Mouse (Mus musculus) urinary bladder, postnatal 10 days (tissue): ENCODE measurements around the gene Tulp3.
"Not testable (repeated sequence)": the region's sequence is repeated elsewhere in the genome, so short reads cannot be mapped to it uniquely, and the experiment has no call there.

Experiments used
- DNase-seq: peaks from one replicate; pipeline ENCODE4 v3.0.0; 2022; ENCODE audit warnings: low spot score

Tulp3 gene

DNA sequence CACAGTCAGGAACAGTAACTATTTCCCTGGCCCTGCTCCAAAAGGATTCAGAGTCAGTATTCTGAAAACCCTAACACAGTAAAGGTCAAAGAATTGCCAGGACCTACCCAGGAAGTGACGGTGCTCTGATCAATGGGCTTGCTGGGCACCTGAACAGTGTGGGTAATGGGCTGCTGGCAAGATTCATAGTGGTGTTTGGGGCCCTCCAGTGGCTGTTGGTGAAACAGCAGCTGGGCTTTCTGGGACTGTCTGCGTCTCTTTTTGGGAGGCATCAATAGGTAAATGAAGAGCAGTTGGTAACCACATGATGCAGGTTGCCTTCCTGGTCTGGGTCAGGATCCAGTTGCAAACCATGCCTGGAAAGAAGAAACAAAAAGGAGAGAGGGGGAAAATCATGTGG lies 3.3 kb upstream of the Tulp3 start:
- DNase-seq: no peak

DNA sequence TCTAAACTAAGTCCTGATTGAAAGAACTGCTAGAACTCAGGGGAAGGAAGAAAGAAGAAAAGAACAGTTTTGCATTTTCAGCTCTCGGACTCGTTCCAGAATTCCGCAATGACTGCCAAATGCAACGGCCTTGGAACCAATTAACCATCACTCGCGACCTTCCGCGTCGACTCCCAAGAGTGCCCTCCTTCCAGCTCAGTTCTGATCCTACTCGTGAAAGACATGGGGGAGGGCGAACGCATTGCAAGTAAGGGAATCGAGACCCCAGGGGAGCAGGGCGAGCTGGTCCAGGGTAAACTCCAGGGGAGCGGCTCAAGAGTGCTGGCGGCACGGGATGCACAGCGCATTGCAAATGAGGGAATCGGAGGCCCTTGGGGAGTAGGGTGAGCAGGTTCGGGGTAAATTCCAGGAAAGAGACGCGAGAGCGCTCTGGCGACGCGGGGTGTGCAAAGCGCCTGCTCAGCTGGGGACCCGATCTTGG lies 410 bp downstream of the Tulp3 start:
- DNase-seq: no peak

DNA sequence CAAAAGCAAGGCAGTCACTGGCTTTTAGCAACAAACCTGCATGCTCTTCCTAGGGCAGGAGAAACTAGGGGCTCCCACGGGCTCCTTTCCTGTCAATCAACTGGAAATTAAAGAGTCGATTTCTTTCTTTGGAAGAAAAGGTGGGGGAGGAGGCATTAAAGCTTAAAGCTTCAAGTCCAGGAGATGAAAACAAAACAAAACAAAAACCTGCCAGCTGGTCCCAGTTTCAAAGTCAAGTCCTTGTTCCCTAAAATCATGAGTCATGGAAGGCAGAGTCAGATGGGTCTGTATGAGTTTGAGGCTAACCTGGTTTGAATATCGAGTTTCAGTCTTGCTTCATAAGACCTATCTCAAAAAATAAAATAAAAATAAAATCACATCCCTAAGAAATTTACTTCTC lies 1.5 kb downstream of the Tulp3 start:
- no peak for DNase-seq

DNA sequence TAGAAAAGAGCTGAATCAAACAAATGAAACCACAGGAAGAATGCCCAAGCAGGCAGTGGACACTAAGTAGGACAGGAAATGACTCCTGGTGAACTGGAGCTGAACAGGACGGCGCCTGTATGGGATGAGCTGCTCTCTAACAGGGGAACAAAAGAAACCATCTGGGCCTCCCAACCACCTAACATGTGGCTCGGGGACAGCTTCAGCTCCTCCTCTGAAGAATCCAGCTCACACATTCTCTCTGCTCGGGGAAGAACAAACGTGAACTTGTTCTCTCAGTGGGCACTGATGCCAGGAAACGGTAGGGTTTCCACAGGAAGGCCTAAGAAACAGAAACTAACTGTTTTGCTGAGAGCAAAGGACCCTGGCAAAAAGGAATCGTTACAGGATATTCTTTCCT lies 5.9 kb downstream of the Tulp3 start:
- no peak for DNase-seq

DNA sequence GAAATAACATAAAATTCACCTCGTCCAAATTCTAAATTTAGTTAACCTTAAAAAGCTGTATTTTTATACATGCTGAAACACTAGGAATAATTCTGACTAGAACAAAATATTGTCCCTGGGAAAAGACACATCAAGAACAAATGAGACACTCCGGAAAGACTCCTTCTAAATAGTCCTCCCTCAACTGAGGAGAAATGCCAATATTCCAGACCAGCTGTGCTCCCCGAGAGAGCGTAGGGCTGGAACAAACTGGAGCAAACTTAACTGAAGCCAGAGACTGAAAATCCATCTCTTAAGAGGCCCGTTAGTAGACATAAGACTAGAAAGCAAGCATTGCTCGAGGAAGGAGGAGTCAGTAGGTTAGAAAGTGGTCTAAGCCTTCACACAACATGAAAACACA lies 8.9 kb downstream of the Tulp3 start:
- DNase-seq: no peak

DNA sequence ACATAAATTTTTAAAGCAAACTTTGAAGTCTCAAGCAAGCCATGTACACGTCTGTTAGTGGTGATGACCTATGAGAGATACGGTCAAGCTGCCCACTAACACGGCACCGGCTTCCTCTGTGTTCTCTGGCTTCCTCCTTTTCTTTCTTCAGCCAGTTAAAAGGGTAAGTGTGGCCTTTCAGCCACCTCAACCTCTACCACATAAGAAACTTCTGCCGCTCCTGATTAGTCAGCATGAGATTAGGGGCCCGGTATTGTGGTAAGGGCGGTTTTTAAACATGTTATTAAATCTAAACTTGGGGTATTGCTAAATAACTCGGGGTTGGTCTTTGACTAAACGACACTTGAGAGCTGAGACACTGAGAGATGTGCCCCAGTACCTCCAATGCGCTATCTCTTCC lies 10.0 kb downstream of the Tulp3 start:
- no peak for DNase-seq

DNA sequence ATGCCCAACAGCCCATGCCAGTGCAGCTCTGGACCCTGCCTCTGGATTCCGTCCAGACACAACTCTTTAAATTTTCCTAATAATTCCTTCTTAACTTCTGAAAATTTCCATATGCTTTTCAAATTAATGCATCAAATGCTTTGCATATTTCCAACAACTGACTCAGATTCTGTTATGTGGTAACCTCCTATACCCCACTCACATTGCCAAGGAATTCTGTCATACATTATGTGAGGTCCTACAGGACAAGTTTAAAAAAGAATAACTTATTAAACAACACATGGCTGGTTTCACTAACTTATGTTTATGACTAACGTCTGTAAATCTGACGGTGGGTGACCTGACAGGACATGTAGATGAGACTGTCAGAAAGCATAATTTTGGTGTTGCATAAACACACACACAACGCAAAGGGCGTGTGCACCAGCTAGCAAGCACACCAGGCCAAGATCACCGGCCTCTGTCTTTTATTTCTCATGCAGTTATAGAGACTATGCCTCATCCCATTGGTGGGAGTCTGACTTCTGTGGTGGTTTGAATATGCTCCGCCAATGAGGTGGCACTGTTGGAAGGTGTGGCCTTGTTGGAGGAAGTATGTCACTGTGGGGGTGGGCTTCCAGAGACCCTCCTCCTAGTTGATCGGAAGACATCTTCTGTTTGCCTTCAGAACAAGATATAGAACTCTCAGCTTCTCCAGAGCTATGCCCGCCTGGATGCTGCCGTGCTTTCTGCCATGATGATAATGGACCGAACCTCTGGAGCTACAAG lies 13.5 kb downstream of the Tulp3 start:
- DNase-seq: no peak

DNA sequence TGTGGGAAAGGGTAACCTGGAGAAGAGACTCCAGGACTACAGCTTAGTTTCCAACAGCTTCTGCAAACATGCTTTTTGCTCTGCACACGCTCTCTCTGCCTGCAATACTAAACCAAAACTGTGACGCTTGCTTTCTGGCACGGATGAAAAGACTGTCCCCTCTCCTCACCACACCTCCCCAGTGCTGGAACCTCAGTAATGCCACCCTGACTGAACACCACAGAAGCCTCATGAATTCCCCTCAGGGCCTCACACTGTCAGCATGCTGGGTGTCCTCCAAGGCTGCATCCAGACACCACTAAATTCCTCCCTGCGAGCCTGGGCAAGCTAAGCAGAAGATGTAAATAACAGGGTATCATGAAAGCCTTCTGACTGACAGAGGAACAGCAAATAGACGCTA lies 16.8 kb downstream of the Tulp3 start:
- no peak for DNase-seq

DNA sequence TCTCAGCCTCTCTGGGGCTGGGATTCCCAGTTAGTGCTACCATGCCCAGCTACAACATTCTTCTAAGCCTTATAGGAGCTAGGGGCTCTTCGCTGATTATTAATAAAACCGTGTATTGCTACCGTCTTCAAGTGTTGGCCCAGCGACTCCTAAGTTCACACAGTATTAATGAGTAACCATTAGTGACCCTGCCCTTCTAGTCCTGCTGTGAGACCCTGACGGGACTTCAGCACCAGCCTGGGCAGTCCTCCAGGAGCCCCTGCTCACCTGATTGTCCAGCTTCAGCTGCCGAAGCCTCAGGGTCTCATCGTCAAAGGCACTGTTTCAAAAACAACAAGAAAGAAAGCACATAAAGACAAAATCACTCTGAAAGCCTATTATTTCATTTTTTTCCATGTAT lies 18.2 kb downstream of the Tulp3 start:
- no peak for DNase-seq

DNA sequence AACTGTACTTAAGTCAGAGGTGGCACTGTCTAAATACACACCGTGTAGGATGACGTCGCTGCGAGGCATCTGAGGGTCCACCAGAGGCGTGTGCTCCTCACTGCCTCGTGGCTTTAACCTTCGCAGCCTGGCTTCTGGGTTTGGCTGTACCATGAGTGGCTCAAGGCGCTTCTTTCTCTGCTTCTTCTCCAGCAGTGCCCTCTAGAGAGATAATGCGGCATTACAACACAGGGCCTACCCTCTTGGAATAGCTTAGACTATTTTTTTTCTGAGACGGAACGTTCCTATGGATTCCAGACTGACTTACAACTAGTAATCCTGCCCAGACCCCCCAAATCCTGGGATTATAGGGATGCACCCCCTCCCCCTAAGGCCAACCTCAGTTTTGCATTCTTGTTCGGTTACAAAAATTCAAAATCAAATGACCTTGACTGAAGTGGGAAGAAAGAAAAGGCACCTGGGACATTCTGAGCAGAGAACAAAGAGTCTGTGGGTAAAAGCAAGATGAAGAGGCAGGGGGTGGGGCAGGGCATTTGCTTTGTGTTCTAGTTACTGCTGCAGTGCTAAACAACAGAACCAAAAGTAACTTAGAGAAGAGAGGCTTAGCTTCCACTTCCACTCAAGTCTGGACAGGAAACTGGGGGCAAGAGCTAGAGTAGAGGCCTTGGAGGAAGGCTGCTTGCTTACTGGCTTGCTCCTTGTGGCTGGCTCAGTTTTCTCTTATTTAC lies 21.1 kb downstream of the Tulp3 start:
- DNase-seq: no peak

DNA sequence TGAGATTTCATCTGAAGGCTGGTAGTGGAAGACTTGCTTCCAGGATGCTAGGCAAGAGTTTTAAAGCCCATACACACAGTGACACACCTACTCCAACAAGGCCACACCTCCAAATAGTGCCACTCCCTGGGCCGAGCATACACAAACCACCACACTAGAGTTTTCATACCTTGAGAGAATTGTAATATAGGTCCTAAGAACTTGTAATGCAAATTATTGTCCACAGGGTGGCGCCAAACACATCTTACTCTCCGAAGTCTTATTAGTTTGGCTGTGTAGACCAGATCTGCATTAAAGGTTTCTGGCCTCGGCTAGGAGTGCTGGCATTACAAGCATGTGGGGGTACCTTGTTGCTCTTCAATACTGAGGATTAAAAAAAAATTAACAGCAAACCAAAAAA lies 37.3 kb downstream of the Tulp3 start:
- no peak for DNase-seq

DNA sequence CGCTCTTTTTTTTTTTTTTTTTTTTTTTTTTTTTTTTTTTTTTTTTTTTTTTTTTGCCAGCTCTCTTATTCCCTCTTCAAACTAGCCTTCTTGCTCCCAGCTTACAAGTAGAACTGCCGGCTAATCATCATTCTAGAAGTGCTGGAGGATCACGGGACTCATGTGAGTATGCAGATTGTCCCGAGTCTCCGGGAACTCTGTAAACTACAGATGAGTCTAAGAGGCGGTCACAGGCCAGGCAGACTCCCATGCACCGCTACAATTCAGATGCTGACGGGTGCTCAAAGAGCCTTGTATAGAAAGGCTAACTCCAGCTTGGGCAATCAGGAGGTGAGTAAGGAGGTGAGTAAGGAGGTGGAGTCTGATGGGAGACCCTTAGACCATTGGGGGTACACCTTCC lies 40.1 kb downstream of the Tulp3 start:
- no peak for DNase-seq

DNA sequence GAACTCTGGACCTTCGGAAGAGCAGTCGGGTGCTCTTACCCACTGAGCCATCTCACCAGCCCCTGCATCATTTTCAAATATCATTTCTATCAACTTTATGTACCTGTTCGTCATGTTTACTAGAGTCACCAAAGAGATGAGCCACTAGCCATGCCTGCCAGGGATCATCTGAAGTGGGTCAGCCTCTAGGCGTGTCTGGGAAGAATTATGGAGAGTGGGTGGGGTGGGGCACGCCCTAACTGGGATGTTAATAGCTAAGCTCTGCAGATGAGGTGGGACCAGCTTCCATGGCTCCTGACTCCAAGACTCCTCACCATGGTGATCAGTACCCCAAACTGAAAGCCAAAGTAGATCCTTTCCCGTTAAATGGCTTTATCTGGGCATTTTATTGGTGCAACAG lies 40.9 kb downstream of the Tulp3 start:
- no peak for DNase-seq

DNA sequence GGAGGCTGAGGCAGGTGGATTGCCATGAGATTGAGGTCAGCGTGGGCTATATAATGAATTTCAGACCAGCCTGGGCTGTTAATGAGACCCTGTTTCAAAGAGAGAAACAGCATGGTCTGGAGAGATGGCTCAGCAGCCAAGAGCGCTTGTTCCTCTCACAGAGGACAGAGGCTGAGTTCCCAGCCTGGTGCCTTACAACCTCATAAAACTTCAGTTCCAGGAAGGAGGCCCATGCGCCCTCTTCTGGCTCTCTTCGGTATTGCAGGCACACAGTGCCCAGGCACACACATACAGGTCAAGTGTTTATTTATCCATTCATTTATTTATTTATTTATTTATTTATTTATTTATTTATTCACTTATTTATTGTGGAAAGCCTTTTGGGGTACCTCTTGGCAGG lies 47.3 kb downstream of the Tulp3 start:
- no peak for DNase-seq

DNA sequence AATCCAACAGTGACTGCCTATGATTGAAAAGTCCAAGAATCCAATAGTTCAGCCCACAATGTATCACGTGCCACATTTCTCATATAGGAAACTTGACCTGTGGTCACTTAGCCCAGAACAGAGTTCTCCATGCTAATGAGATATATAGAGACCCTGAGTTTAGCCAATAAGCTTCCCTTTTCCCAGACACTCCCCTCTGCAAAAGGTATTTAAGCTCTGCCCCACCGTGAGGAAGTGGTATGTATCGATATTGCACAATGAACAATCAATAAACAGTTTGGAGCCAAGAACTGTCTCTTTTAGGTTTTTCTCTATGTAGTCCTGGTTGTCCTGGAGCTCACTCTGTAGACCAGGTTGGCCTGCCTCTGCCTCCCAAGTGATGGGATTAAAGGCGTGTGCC lies 50.9 kb downstream of the Tulp3 start:
- DNase-seq: no peak

DNA sequence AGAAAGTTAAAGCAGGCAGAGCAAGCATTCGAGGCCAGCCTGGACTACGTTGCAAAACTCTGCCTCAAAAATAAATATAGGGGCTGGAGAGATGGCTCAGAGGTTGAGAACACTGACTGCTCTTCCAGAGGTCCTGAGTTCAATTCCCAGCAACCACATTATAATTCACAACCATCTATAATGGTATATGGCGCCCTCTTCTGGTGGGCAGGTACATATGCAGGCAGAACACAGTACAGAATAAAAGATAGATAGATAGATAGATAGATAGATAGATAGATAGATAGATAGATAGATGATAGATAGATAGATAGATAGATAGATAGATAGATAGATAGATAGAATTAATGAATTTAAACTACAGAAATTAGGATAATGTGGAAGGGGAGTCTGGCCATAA lies 53.0 kb downstream of the Tulp3 start:
- DNase-seq: not testable (repeated sequence)

DNA sequence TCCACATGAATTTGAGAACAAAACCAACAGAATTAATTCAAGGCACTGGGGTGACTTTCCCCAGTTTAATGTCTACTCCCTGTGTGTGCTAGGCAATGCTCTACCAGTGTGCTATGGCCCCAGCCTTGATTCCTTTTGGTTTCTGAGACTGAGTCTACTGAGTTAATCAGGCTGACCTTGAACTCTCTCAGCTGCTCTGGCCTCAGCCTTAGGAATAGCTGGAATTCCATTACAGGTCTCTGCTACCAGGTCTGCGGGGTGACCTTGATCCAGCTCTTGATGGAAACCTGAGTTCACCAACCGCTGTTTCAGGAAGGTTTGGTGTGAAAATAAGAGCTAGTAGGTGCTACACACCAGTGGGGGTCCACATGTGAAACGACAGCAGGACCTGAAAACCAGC lies 53.8 kb downstream of the Tulp3 start:
- no peak for DNase-seq

DNA sequence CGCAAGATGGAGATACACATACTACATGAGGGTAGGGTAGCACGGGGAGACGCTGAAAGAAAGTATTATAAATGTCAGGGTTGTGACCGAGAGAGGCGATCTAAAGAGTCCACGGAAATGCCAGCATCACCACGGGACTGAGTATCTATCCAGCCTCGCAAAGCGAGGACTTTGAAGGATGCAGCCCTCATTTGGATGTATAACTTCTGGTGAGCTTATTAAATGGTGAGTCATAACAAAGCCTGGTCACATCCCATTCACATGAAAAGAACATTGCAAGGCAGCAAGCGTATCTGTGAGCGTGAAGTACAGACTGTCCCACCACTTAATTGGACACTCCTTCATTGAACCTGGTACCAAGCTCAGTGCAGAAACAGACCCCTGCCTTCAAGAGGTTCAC lies 54.2 kb downstream of the Tulp3 start:
- DNase-seq: no peak

DNA sequence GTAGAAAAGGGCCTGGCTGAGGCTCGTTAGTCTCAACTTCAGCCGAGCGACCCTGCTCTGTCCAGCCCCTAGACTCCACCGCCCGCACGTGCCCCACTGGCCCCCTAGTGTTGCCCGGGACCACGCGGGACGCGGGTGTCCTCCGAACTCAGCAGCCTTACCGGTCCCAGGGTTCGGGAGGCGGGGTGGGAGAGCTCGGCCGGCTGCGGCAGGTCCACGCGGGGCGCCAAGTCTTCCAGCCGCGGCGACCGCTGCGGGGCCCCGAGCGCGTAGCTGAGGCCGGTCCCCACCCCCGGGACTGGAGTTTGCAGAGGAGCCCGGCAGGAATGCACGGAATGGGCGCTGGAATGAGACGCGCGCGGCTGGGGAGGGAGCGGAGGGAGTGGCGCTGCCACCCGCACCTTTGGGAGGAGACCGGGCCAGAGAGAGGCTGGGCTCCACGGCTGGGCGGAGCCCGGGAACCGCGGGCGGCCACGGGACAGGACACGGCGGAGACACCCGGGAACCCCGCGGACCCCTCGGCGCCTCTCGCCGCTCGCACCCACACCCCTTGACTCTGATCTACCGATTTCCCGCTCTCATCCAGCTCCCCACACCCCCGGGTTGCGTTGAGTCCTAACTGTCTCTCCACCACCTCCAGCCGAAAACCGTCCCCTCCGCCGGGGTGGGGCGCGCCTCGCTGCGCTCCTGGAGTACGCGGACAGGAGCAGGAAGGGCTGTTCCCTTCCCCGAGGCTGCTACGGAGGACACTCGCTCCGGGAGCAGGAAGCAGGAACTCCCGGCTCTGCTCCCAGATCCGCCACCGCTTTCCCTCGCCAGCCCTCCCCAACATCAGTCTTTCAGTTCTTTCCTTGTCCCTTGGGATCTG lies 55.3 kb downstream of the Tulp3 start, which contains the start of gene Tead4:
Tead4 (minus strand) TSS at position 690 of the 868 bp plus-strand sequence.
- DNase-seq: peak; percentile 29

DNA sequence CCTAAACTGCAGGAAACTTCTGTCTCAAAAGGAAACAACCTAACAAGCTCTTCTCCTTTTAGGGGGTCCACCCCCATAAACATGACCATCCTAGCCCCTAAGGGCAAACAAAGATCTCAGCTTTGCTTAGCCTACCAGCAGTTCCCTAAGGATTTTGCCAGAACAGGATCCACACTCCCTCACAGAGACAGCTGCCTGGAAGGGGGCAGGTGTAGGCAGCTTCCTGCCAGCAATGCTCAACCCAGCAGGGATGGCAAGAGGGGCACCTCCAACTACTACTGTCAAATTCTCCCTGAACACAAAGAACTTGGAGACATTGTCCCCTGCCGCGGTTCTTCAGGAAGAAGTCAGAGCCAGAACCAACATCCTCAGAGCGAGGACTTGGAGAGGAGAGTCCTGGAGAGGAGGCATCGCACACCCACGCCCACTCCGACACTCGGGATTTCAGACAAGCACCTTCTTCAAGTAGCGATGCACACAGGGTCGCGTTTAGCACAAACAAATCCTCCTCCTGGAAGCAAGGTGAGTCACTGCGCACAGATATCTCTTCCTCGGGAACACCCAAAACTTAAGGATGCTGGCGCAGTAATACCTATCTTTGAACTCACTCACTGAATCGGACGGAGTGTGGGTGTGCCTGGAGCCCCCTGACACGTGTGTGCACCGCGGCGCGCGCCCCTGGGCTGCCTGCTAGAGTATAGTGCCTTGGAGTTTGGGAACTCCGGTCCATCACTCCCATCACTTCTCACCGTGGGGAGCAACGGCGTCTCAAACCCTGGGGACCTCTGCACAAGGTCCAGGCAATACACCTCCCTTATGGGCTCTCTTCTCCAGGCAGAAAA lies 56.1 kb downstream of the Tulp3 start:
- no peak for DNase-seq

DNA sequence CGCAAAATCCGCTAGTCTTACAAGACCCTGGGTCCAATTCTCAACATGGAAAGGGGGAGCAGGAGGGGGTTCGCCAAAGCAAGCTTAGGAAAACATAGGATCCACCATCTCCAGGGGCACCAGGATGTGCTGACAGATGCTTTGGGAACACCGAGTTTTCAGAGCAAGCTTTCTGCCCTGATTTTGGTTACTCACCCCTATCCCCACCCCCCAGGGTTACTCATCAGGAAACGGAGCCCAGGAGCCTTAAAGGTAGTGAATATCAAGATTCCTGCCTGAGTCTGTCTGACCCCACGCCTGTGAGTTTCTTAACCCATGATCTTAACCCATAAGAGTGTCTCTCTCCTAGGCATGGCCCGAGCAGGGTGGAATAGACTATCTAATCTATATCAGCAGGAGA lies 57.4 kb downstream of the Tulp3 start:
- no peak for DNase-seq
